Comparison of ENCODE assay signal across 10 mouse cellular contexts in genomic region chr9:90164670-90165453, GRCm38 (mm10). TPM values are rescaled to one million over a fixed set of nuclear protein-coding genes. Genes with fewer than 3 reads are reported as not detected.
DNase-seq lines count a peak whose midpoint lies in the region; ATAC-seq lines count a peak whose summit lies in the region.
"Had no signal": no experiment of that assay in that cellular context is flagged by ENCODE, and none has a peak within 500 bp of the region (broad histone marks: within the 10 kb centered on the region; RNA-seq: fewer than 3 reads in every experiment).

No protein-coding gene starts in this region.

- H3K4me1 ChIP-seq in intestine, embryonic 14.5 days (replicated peaks; ENCODE audit: control insufficient read depth, insufficient read depth, low read length): peaks cover 8% of the 10 kb centered on the region; the same call in 1 of the 2 replicates
- H3K4me1 ChIP-seq in intestine, embryonic 16.5 days (ENCODE audit: control insufficient read depth, insufficient read depth, low read length): 0 out of 2 replicates have a peak, but pooled peaks cover 13% of the 10 kb centered on the region
- H3K4me1 ChIP-seq in midbrain, embryonic 12.5 days: peaks cover 24% of the 10 kb centered on the region

- intact Hi-C loops in heart, postnatal 10 days (cut with DNase I): no loop called here

- H3K9ac ChIP-seq in intestine, embryonic 14.5 days (ENCODE audit: low read length): no peak overlapping the region
- H3K9ac ChIP-seq in intestine, embryonic 16.5 days (ENCODE audit: low read depth, low read length): no peak overlapping the region
- no peak overlapping the region for H3K9ac ChIP-seq in midbrain, embryonic 12.5 days (replicated peaks)
- H3K9ac ChIP-seq: liver, embryonic 15.5 days had no signal

- no peak for DNase-seq in intestine, embryonic 14.5 days (ENCODE audit: low spot score)
- peak; percentile 65 to 76 for DNase-seq in heart, postnatal 10 days
- no peak for DNase-seq in right cerebral cortex, postnatal 14 days
- DNase-seq in gastrocnemius, postnatal 25 days: no peak
- no peak for DNase-seq in kidney, postnatal 4 days
- DNase-seq: right cerebral cortex, adult 18-20 months had no signal

- 0 out of 2 replicates have a peak, but pooled peaks cover 4% of the 10 kb centered on the region for H3K9me3 ChIP-seq in intestine, embryonic 14.5 days (ENCODE audit: control insufficient read depth, low read length)
- H3K9me3 ChIP-seq in intestine, embryonic 16.5 days (ENCODE audit: control insufficient read depth, low read length): no peaks in the 10 kb centered on the region
- no peaks in the 10 kb centered on the region for H3K9me3 ChIP-seq in midbrain, embryonic 12.5 days
- H3K9me3 ChIP-seq: liver, embryonic 15.5 days had no signal

- no peaks in the 10 kb centered on the region for H3K27me3 ChIP-seq in intestine, embryonic 14.5 days (replicated peaks; ENCODE audit: control insufficient read depth, insufficient read depth, low read length)
- no peaks in the 10 kb centered on the region; the same call in 1 of the 2 replicates for H3K27me3 ChIP-seq in intestine, embryonic 16.5 days (replicated peaks; ENCODE audit: control insufficient read depth, insufficient read depth, low read length)
- H3K27me3 ChIP-seq in midbrain, embryonic 12.5 days: no peaks in the 10 kb centered on the region

- peak overlapping the region; percentile 87 for H3K4me2 ChIP-seq in intestine, embryonic 14.5 days (ENCODE audit: low read length)
- H3K4me2 ChIP-seq in intestine, embryonic 16.5 days (ENCODE audit: low read depth, low read length): no peak overlapping the region; the same call in 1 of the 2 replicates
- peak overlapping the region; percentile 82 for H3K4me2 ChIP-seq in midbrain, embryonic 12.5 days (replicated peaks)
- H3K4me2 ChIP-seq: liver, embryonic 15.5 days had no signal

- peak overlapping the region; percentile 79; the same call in 1 of the 2 replicates for H3K4me3 ChIP-seq in intestine, embryonic 14.5 days (ENCODE audit: low read depth, low read length)
- H3K4me3 ChIP-seq in intestine, embryonic 16.5 days (ENCODE audit: low read length): no peak overlapping the region
- peak overlapping the region; percentile 81 for H3K4me3 ChIP-seq in midbrain, embryonic 12.5 days
- H3K4me3 ChIP-seq: liver, embryonic 15.5 days had no signal

- no peak overlapping the region for H3K27ac ChIP-seq in intestine, embryonic 14.5 days (ENCODE audit: low read depth)
- no peak overlapping the region for H3K27ac ChIP-seq in intestine, embryonic 16.5 days (ENCODE audit: low read length)
- no peak overlapping the region for H3K27ac ChIP-seq in midbrain, embryonic 12.5 days (replicated peaks)
- H3K27ac ChIP-seq: liver, embryonic 15.5 days had no signal

- WGBS in intestine, embryonic 14.5 days: 60% methylated on average over 4 of the region's 4 CpGs
- 55% methylated on average over 4 of the region's 4 CpGs for WGBS in intestine, embryonic 16.5 days
- 46% methylated on average over 4 of the region's 4 CpGs for WGBS in midbrain, embryonic 12.5 days

- ATAC-seq in intestine, embryonic 14.5 days (replicated peaks; ENCODE audit: low FRiP score, low TSS enrichment, low read depth): no peak
- ATAC-seq in intestine, embryonic 16.5 days: no peak
- ATAC-seq in common myeloid progenitor, adult 5-6 weeks (replicated peaks; ENCODE audit: low read depth, poor library complexity, severe bottlenecking): peak; percentile 15; the same call in 1 of the 2 replicates
- ATAC-seq in midbrain, embryonic 12.5 days (ENCODE audit: low FRiP score, low read depth): no peak

- H3K36me3 ChIP-seq in intestine, embryonic 14.5 days (ENCODE audit: control insufficient read depth, insufficient read depth, low read length): no peaks in the 10 kb centered on the region
- H3K36me3 ChIP-seq in intestine, embryonic 16.5 days (ENCODE audit: control insufficient read depth, insufficient read depth, low read length): no peaks in the 10 kb centered on the region
- no peaks in the 10 kb centered on the region for H3K36me3 ChIP-seq in midbrain, embryonic 12.5 days
- H3K36me3 ChIP-seq: liver, embryonic 15.5 days had no signal

RNA-seq across cellular contexts. Expression of gene Adamts7, which starts 2.0 kb away (rescaled TPM):
- 18.7 and 20.7 TPM in 2 replicates for polyA plus RNA-seq in intestine, embryonic 14.5 days (2014; fragmentation: Nextera tagmentation; extraction: Ambion mirVana)
- polyA plus RNA-seq in intestine, embryonic 16.5 days (2015; fragmentation: Nextera tagmentation; extraction: Ambion mirVana): 11.7 TPM in 2 replicates
- total RNA-seq in common myeloid progenitor, adult 5-6 weeks (2017): not detected in 2 replicates
- total RNA-seq in heart, postnatal 10 days (2021): 10 to 100 TPM; 21.8 to 24.0 TPM
- polyA plus RNA-seq in midbrain, embryonic 12.5 days (2016; fragmentation: Nextera tagmentation; extraction: Ambion mirVana): 24.0 and 25.7 TPM in 2 replicates
- total RNA-seq in gastrocnemius, postnatal 25 days (2021): 1 to 10 TPM in 1 of 2 experiments, under 1 TPM in 1; 0.67 to 1.5 TPM

RNA-seq across cellular contexts. Expression of gene Morf4l1, which starts 50.3 kb away (rescaled TPM):
- polyA plus RNA-seq in intestine, embryonic 14.5 days (2014; fragmentation: Nextera tagmentation; extraction: Ambion mirVana): 414 and 456 TPM in 2 replicates
- 281 and 302 TPM in 2 replicates for polyA plus RNA-seq in intestine, embryonic 16.5 days (2015; fragmentation: Nextera tagmentation; extraction: Ambion mirVana)
- total RNA-seq in common myeloid progenitor, adult 5-6 weeks (2017): 262 and 283 TPM in 2 replicates
- 100 to 1,000 TPM; 292 to 311 TPM for total RNA-seq in heart, postnatal 10 days (2021)
- polyA plus RNA-seq in midbrain, embryonic 12.5 days (2016; fragmentation: Nextera tagmentation; extraction: Ambion mirVana): 544 and 551 TPM in 2 replicates
- total RNA-seq in gastrocnemius, postnatal 25 days (2021): 100 to 1,000 TPM; 154 to 171 TPM

Comparison
In these comparisons a context has a peak if more than half of its experiments do, and no peak if none do; other contexts are left out.
1. DNase-seq: peak in heart, postnatal 10 days (2 of 2); none in intestine, embryonic 14.5 days (single experiment), right cerebral cortex, postnatal 14 days (single experiment), gastrocnemius, postnatal 25 days (single experiment) and kidney, postnatal 4 days (0 of 2).
2. RNA of gene Adamts7, which starts 2.0 kb away (total RNA-seq): 21.8 to 24.0 TPM in heart, postnatal 10 days; 0.67 to 1.5 TPM in gastrocnemius, postnatal 25 days and not detected in common myeloid progenitor, adult 5-6 weeks; every median in the first group is over 4 times any median in the second.